Mouse (Mus musculus): ENCODE results near the gene Mblac1.

DNA sequence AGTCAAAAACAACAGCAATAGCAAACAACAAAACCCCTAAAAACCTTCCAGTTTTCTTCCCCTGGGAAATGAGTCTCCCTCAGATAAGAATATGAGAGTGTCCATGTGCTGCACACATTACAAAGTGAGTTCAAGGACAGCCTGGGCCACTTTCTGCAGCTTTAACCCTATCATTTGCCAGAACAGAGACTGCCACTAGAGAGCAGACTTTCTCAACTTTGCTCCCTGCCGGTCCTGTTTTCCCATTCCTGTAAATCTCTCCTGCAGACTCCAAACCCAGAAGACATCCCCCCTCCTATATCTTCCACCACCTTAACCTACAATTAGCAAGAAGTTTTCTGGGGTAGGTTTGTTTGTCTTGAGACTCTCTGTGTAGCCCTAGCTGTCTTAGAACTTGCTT lies 5.5 kb downstream of the Mblac1 start:
- no peak for TF ChIP-seq CTCF (IDR thresholded peaks at IDR 0.05; ENCODE audit: low read depth, low read length)
- no peak for TF ChIP-seq POLR2A (IDR thresholded peaks at IDR 0.05; ENCODE audit: borderline replicate concordance, low read depth, low read length)

All from bone marrow macrophage, adult 2 months (primary cell).